Mouse (Mus musculus): ENCODE measurements around the gene Skap2.

- TF ChIP-seq CTCF (IDR thresholded peaks at IDR 0.05; ENCODE audit: low read depth) (no peak), EP300 (IDR thresholded peaks at IDR 0.05; ENCODE audit: low read depth) (no peak)
These were observed 125.4 kb downstream of the Skap2 start for GRCm38 (mm10) chr6:51886902-51887431.
